Mouse (Mus musculus): ENCODE measurements at regions not wholly inside any gene's neighbourhood (a gene's known extent, or its start where the extent isn't known, plus 50 kb on each side); places are given as distances from the start of the nearest gene placed in this dataset.
A peak's percentile ranks its signal among the peaks of the same experiment; 100 is the strongest.

- DNase-seq (ENCODE audit: low spot score in 2 of 2) = no peak
Measured at GRCm38 (mm10) chr1:21132340-21132739, 53.3 kb upstream of the Tram2 start.

GRCm38 (mm10) chr1:21146961-21147360 is 67.9 kb upstream of the Tram2 start:
- DNase-seq (ENCODE audit: low spot score in 2 of 2) = no peak

GRCm38 (mm10) chr1:21161742-21162141 is 56.6 kb upstream of the Tmem14a start:
- peak; percentile 71 to 73 for DNase-seq (ENCODE audit: low spot score in 2 of 2)

- peak; percentile 80 to 87 for DNase-seq (ENCODE audit: low spot score in 2 of 2)
Measured at GRCm38 (mm10) chr1:21166287-21166733, 52.1 kb upstream of the Tmem14a start.

- DNase-seq (ENCODE audit: low spot score in 2 of 2) = no peak
Measured at GRCm38 (mm10) chr1:21166762-21167161, 51.6 kb upstream of the Tmem14a start.

Data from adrenal gland, adult 18-20 months (tissue).